In the genomic region with DNA sequence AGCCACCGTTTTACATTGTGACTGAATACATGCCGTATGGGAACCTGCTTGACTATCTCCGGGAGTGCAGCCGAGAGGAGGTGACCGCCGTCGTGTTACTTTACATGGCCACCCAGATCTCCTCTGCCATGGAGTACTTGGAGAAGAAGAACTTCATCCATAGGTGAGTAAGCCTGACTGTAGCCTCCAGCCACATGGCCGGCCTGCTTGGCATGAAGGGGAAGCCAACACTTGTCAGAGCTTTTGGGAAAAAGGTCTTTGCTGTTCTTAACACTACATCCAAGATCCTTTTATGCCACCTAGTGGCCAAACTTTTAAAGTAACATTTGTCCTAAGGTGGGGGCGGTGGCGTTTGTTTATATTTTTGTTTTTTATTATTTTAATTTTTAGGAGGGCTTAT, we compare ENCODE assay signal across 9 mouse cellular contexts. TPM values are rescaled to one million over a fixed set of nuclear protein-coding genes. Genes with fewer than 3 reads are reported as not detected.
DNase-seq lines count a peak whose midpoint lies in the region; ATAC-seq and TF ChIP-seq lines count a peak whose summit lies in the region.
"Had no signal": no experiment of that assay in that cellular context is flagged by ENCODE, and none has a peak within 500 bp of the region (broad histone marks: within the 10 kb centered on the region; RNA-seq: fewer than 3 reads in every experiment).

No protein-coding gene starts in this region.

- H3K27ac ChIP-seq in forebrain, embryonic 14.5 days (ENCODE audit: low read depth, low read length) = no peak overlapping the region
- H3K27ac ChIP-seq: stomach, embryonic 15.5 days had no signal

- TF ChIP-seq POLR2A in lung, adult 2 months (IDR thresholded peaks at IDR 0.05; ENCODE audit: borderline replicate concordance, extremely low read depth, low read depth, low read length) = no peak

- no peak overlapping the region for H3K9ac ChIP-seq in forebrain, embryonic 14.5 days (ENCODE audit: low read length)
- H3K9ac ChIP-seq: stomach, embryonic 15.5 days had no signal

- H3K27me3 ChIP-seq in forebrain, embryonic 14.5 days (replicated peaks; ENCODE audit: control insufficient read depth, insufficient read depth, low read length) = no peaks in the 10 kb centered on the region
- H3K27me3 ChIP-seq: stomach, embryonic 15.5 days had no signal

- H3K9me3 ChIP-seq in forebrain, embryonic 14.5 days (replicated peaks; ENCODE audit: control insufficient read depth, low read length) = no peaks in the 10 kb centered on the region
- H3K9me3 ChIP-seq: stomach, embryonic 15.5 days had no signal

- no peak overlapping the region for H3K4me2 ChIP-seq in forebrain, embryonic 14.5 days (ENCODE audit: low read length)
- H3K4me2 ChIP-seq: stomach, embryonic 15.5 days had no signal

- ATAC-seq in forebrain, embryonic 14.5 days = peak; percentile 66

- 70% methylated on average over 10 of the region's 10 CpGs for WGBS in lung, adult 2 months
- 81% methylated on average over 10 of the region's 10 CpGs for WGBS in forebrain, embryonic 14.5 days

- DNase-seq in adrenal gland, postnatal 10 days = peak; percentile 26
- DNase-seq in adrenal gland, postnatal 4 days (ENCODE audit: low spot score in 2 of 2) = no peak
- peak; percentile 31 for DNase-seq in lung, adult 2 months
- DNase-seq in lung, adult 18-20 months = no peak
- peak; percentile 82 for DNase-seq in forebrain, embryonic 14.5 days (ENCODE audit: low spot score)
- DNase-seq in kidney, postnatal 10 days = peak; percentile 41
- peak; percentile 26 for DNase-seq in retina, adult 2 months (ENCODE audit: low read depth, low spot score)
- DNase-seq in testis, postnatal 10 days (ENCODE audit: low spot score) = no peak

- H3K4me1 ChIP-seq in lung, adult 2 months (ENCODE audit: control insufficient read depth, insufficient read depth, low read length) = no peaks in the 10 kb centered on the region
- H3K4me1 ChIP-seq in forebrain, embryonic 14.5 days (ENCODE audit: control insufficient read depth, insufficient read depth, low read length) = no peaks in the 10 kb centered on the region
- H3K4me1 ChIP-seq: stomach, embryonic 15.5 days had no signal

- no peak overlapping the region for H3K4me3 ChIP-seq in lung, adult 2 months (replicated peaks; ENCODE audit: extremely low read depth, low read depth, low read length)
- no peak overlapping the region for H3K4me3 ChIP-seq in forebrain, embryonic 14.5 days (ENCODE audit: low read depth, low read length)
- H3K4me3 ChIP-seq: stomach, embryonic 15.5 days had no signal

- H3K36me3 ChIP-seq in forebrain, embryonic 14.5 days (ENCODE audit: control insufficient read depth, insufficient read depth, low read length) = peaks cover 66% of the 10 kb centered on the region

- TF ChIP-seq CTCF in lung, adult 2 months (IDR thresholded peaks at IDR 0.05; ENCODE audit: insufficient read depth, low read length) = no peak

RNA-seq across cellular contexts. Expression of a gene that starts 41.1 kb away (rescaled TPM):
- 10 to 100 TPM; 11.6 to 15.3 TPM for total RNA-seq in adrenal gland, postnatal 10 days (2021)
- 10 to 100 TPM; 15.7 to 17.1 TPM for total RNA-seq in adrenal gland, postnatal 4 days (2021)
- 73.2 and 105 TPM in 2 replicates for polyA plus RNA-seq in lung, adult 2 months (2012; rRNA removed)
- polyA plus RNA-seq in forebrain, embryonic 14.5 days (2014; fragmentation: Nextera tagmentation; extraction: Ambion mirVana) = 4.5 and 6.5 TPM in 2 replicates

Comparison
In these comparisons a context has a peak if more than half of its experiments do, and no peak if none do; other contexts are left out.
1. DNase-seq: peak in adrenal gland, postnatal 10 days (single experiment), lung, adult 2 months (single experiment), forebrain, embryonic 14.5 days (single experiment), kidney, postnatal 10 days (single experiment) and retina, adult 2 months (single experiment); none in adrenal gland, postnatal 4 days (0 of 2), lung, adult 18-20 months (0 of 2) and testis, postnatal 10 days (single experiment).